Comparison of ENCODE assay signal across 8 mouse cellular contexts in the genomic region with DNA sequence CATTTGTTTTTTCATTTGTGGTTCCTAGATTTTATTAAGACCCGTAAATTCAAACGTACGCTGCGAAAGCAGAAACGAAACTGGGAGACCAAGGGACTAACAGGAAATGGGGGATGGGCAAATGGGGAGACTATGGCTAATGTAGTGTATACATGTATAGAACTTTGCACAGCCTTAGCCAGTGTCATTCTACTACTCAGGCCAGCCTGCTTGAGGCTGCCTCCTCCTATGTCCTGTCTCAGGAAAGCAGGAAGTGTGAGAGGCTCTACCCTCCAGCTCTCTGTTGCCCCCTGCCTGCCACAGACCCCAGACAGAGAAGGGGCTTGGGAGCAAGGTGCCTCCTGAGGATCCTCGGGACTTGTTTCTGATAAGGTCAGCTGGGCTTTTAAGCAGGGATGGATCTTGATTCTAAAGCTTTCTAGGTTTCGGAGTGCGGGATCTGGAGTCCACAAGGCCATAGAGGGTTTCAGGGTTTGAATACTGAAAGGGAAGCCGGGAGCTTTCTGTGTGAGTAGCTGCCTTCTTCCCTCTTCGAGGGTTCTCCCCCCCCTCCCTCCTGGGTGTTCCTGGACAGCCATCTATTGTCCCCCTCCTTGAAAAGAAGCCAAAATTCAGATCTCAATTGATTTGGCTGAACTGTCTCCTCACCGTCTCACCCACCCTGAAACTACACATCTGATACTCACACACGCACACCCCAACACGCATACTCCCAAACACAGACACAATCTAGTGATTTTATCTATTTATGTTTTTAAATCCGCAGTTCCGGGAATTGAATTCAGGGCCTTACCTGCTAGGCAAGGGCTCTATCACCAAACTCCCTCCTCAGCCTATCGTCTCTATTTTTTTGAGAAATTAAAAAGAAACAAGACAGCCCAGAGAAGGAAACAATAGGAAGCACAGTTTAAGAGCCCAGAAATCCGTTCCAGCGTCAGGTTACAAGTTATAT. TPM values are rescaled to one million over a fixed set of nuclear protein-coding genes. Genes with fewer than 3 reads are reported as not detected.
DNase-seq lines count a peak whose midpoint lies in the region; ATAC-seq lines count a peak whose summit lies in the region.

No protein-coding gene starts in this region.

- no peak overlapping the region for H3K4me2 ChIP-seq in intestine, embryonic 14.5 days (ENCODE audit: low read length)
- peak overlapping the region; percentile 42 for H3K4me2 ChIP-seq in liver, embryonic 16.5 days (ENCODE audit: low read depth, low read length)
- no peak overlapping the region for H3K4me2 ChIP-seq in hindbrain, embryonic 12.5 days (replicated peaks)

- H3K27ac ChIP-seq in intestine, embryonic 14.5 days (ENCODE audit: low read depth) = no peak overlapping the region
- H3K27ac ChIP-seq in liver, embryonic 16.5 days (ENCODE audit: low read length) = peak overlapping the region; percentile 75
- H3K27ac ChIP-seq in hindbrain, embryonic 10.5 days = no peak overlapping the region
- H3K27ac ChIP-seq in hindbrain, embryonic 12.5 days = no peak overlapping the region

- H3K27me3 ChIP-seq in intestine, embryonic 14.5 days (replicated peaks; ENCODE audit: control insufficient read depth, insufficient read depth, low read length) = no peaks in the 10 kb centered on the region
- H3K27me3 ChIP-seq in liver, embryonic 16.5 days (ENCODE audit: control insufficient read depth, insufficient read depth, low read depth, low read length) = no peaks in the 10 kb centered on the region
- no peaks in the 10 kb centered on the region for H3K27me3 ChIP-seq in hindbrain, embryonic 10.5 days (ENCODE audit: insufficient read depth, poor library complexity, severe bottlenecking)
- no peaks in the 10 kb centered on the region for H3K27me3 ChIP-seq in hindbrain, embryonic 12.5 days

- peak; percentile 37 to 46 for DNase-seq in right cerebral cortex, postnatal 10 days (ENCODE audit: low spot score in 2 of 2)
- DNase-seq in right cerebral cortex, adult 2 months (ENCODE audit: low spot score in 2 of 2) = no peak
- DNase-seq in c-Kit-positive CD71-negative TER-119-negative erythroid progenitor cells, embryonic 14.5 days (ENCODE audit: low read depth) = peak; percentile 67
- no peak for DNase-seq in intestine, embryonic 14.5 days (ENCODE audit: low spot score)
- peak; percentile 45 for DNase-seq in spleen, adult 12 weeks (ENCODE audit: low spot score)
- no peak for DNase-seq in hindbrain, embryonic 10.5 days (ENCODE audit: low spot score)

- no peaks in the 10 kb centered on the region for H3K36me3 ChIP-seq in intestine, embryonic 14.5 days (ENCODE audit: control insufficient read depth, insufficient read depth, low read length)
- H3K36me3 ChIP-seq in liver, embryonic 16.5 days (ENCODE audit: control insufficient read depth, insufficient read depth) = peaks cover 3% of the 10 kb centered on the region
- H3K36me3 ChIP-seq in hindbrain, embryonic 10.5 days = peaks cover 9% of the 10 kb centered on the region; the same call in 1 of the 2 replicates
- no peaks in the 10 kb centered on the region for H3K36me3 ChIP-seq in hindbrain, embryonic 12.5 days

- 0 out of 2 replicates have a peak, but pooled peaks cover 4% of the 10 kb centered on the region for H3K9me3 ChIP-seq in intestine, embryonic 14.5 days (ENCODE audit: control insufficient read depth, low read length)
- H3K9me3 ChIP-seq in liver, embryonic 16.5 days (replicated peaks; ENCODE audit: control insufficient read depth, low read length) = 0 out of 2 replicates have a peak, but pooled peaks cover 2% of the 10 kb centered on the region
- no peaks in the 10 kb centered on the region for H3K9me3 ChIP-seq in hindbrain, embryonic 10.5 days
- H3K9me3 ChIP-seq in hindbrain, embryonic 12.5 days (replicated peaks) = no peaks in the 10 kb centered on the region

- no peak overlapping the region for H3K4me3 ChIP-seq in intestine, embryonic 14.5 days (ENCODE audit: low read depth, low read length)
- H3K4me3 ChIP-seq in liver, embryonic 16.5 days (ENCODE audit: low read depth, low read length) = peak overlapping the region; percentile 32
- H3K4me3 ChIP-seq in hindbrain, embryonic 10.5 days = no peak overlapping the region
- H3K4me3 ChIP-seq in hindbrain, embryonic 12.5 days = no peak overlapping the region

- WGBS in intestine, embryonic 14.5 days = 79% methylated on average over 18 of the region's 18 CpGs
- WGBS in liver, embryonic 16.5 days (ENCODE audit: insufficient replicate concordance) = 51% methylated on average over 18 of the region's 18 CpGs
- 86% methylated on average over 18 of the region's 18 CpGs for WGBS in hindbrain, embryonic 10.5 days
- whole genome bisulfite sequencing in hindbrain, embryonic 12.5 days = 83% methylated on average over 18 of the region's 18 CpGs

- H3K4me1 ChIP-seq in intestine, embryonic 14.5 days (replicated peaks; ENCODE audit: control insufficient read depth, insufficient read depth, low read length) = 0 out of 2 replicates have a peak, but pooled peaks cover under 1% of the 10 kb centered on the region
- peaks cover 4% of the 10 kb centered on the region for H3K4me1 ChIP-seq in liver, embryonic 16.5 days (ENCODE audit: control insufficient read depth, low read depth, low read length)
- H3K4me1 ChIP-seq in hindbrain, embryonic 10.5 days (replicated peaks) = no peaks in the 10 kb centered on the region
- H3K4me1 ChIP-seq in hindbrain, embryonic 12.5 days = no peaks in the 10 kb centered on the region

- 0 out of 2 replicates have a peak, but pooled peaks have one; percentile 32 for ATAC-seq in intestine, embryonic 14.5 days (replicated peaks; ENCODE audit: low FRiP score, low TSS enrichment, low read depth)
- ATAC-seq in liver, embryonic 16.5 days (ENCODE audit: low read depth) = peak; percentile 76
- ATAC-seq in hindbrain, embryonic 12.5 days (ENCODE audit: low FRiP score) = no peak

- H3K9ac ChIP-seq in intestine, embryonic 14.5 days (ENCODE audit: low read length) = no peak overlapping the region
- H3K9ac ChIP-seq in liver, embryonic 16.5 days (ENCODE audit: low read depth, low read length) = 0 out of 2 replicates have a peak overlapping the region, but pooled peaks have one; percentile 15
- H3K9ac ChIP-seq in hindbrain, embryonic 12.5 days = no peak overlapping the region

RNA-seq across cellular contexts. Expression of a gene that starts 7.4 kb away (rescaled TPM):
- 39.4 and 42.8 TPM in 2 replicates for polyA plus RNA-seq in intestine, embryonic 14.5 days (2014; fragmentation: Nextera tagmentation; extraction: Ambion mirVana)
- 13.9 and 15.6 TPM in 2 replicates for polyA plus RNA-seq in liver, embryonic 16.5 days (2015; fragmentation: Nextera tagmentation; extraction: Ambion mirVana)
- polyA plus RNA-seq in hindbrain, embryonic 10.5 days (2016; fragmentation: Nextera tagmentation; extraction: Ambion mirVana) = 13.0 and 13.8 TPM in 2 replicates
- polyA plus RNA-seq in hindbrain, embryonic 12.5 days (2016; fragmentation: Nextera tagmentation; extraction: Ambion mirVana) = 16.5 and 19.7 TPM in 2 replicates

Comparison
In these comparisons a context has a peak if more than half of its experiments do, and no peak if none do; other contexts are left out.
1. DNase-seq: peak in right cerebral cortex, postnatal 10 days (2 of 2), c-Kit-positive CD71-negative TER-119-negative erythroid progenitor cells, embryonic 14.5 days (single experiment) and spleen, adult 12 weeks (single experiment); none in right cerebral cortex, adult 2 months (0 of 2), intestine, embryonic 14.5 days (single experiment) and hindbrain, embryonic 10.5 days (single experiment).